Mouse (Mus musculus): ENCODE measurements around the gene Nudt13. TPM values are rescaled to one million over a fixed set of nuclear protein-coding genes. Genes with fewer than 3 reads are reported as not detected.
"Not testable (repeated sequence)": the region's sequence is repeated elsewhere in the genome, so short reads cannot be mapped to it uniquely, and the experiment has no call there.

Gene Nudt13
- total RNA-seq (2017): 10.2 and 24.5 TPM in 2 replicates

DNA sequence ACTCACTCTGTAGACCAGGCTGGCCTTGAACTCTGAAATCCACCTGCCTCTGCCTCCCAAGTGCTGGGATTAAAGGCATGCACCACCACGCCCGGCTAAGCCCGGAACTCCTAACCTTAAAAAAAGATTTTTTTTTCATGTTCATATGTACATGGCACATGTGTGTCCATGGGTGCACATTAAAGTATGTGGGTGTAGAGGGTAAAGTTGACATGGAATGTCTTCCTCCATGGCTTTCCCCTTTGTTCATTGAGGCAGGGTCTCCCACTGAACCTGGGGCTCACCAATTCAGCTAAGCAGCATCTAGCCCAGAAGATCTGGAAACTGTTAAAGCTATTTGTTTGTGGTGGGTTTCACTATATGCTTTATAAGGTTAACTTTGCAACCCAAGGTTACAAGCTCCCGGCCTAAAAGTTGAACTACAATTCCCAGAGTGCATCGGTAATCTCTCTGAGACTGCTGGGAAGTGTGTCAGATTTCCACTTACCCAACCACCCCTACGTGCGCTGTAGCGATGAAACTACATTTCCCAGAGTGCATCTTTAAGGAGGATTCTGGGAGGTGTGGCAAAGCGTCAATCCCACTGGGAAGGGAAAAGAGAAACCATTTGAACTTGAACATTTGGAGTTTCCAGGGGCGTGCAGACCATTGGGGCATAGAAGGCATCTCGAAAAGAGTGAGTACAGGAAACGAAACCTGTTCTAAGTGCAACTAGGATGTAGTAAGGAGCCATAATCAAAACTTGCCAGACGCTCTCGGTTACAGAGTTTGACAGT lies at the start of gene Nudt13:
Gene Nudt13, plus strand, starts transcription at position 581 of the 776 bp plus-strand sequence.
- peak; percentile 99 to 100 for ATAC-seq (replicated peaks in 1 of 2; ENCODE audit: insufficient read depth in 1 of 2, low FRiP score in 2 of 2, low TSS enrichment in 1 of 2, low read depth in 1 of 2, poor library complexity in 2 of 2, severe bottlenecking in 2 of 2)

GRCm38 (mm10) chr14:20245318-20245717 lies 49.2 kb upstream of the Nudt13 start:
- ATAC-seq (replicated peaks in 1 of 2; ENCODE audit: insufficient read depth in 1 of 2, low FRiP score in 2 of 2, low TSS enrichment in 1 of 2, low read depth in 1 of 2, poor library complexity in 2 of 2, severe bottlenecking in 2 of 2): no peak

DNA sequence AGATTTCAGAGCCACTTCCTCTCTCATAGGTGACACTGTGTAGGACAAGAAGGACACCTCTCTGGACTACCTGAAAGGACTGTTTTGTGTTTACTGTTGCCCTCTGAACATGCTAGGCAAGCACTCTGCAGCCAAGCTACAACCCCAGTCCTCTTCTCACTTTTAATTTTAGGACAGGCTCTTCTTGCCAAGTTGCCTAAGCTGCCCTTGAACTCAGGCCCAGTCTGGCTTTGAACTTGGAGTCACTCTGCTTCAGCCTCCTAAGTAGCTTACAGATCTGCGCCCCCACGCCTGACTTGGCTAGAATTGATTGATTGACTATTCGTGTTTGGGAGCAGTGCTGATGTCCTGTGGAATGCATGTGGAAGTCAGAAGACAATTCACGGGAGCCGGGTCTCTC lies 48.6 kb upstream of the Nudt13 start:
- ATAC-seq (replicated peaks in 1 of 2; ENCODE audit: insufficient read depth in 1 of 2, low FRiP score in 2 of 2, low TSS enrichment in 1 of 2, low read depth in 1 of 2, poor library complexity in 2 of 2, severe bottlenecking in 2 of 2): no peak

GRCm38 (mm10) chr14:20246811-20247266 lies 47.7 kb upstream of the Nudt13 start:
- ATAC-seq (replicated peaks in 1 of 2; ENCODE audit: insufficient read depth in 1 of 2, low FRiP score in 2 of 2, low TSS enrichment in 1 of 2, low read depth in 1 of 2, poor library complexity in 2 of 2, severe bottlenecking in 2 of 2): no peak

- ATAC-seq (replicated peaks in 1 of 2; ENCODE audit: insufficient read depth in 1 of 2, low FRiP score in 2 of 2, low TSS enrichment in 1 of 2, low read depth in 1 of 2, poor library complexity in 2 of 2, severe bottlenecking in 2 of 2): peak in 1 of 2 experiments; percentile 43; a peak in 1 of 4 replicates
Observed at GRCm38 (mm10) chr14:20248001-20248400, 46.5 kb upstream of the Nudt13 start.

- no peak for ATAC-seq (replicated peaks in 1 of 2; ENCODE audit: insufficient read depth in 1 of 2, low FRiP score in 2 of 2, low TSS enrichment in 1 of 2, low read depth in 1 of 2, poor library complexity in 2 of 2, severe bottlenecking in 2 of 2)
Observed at GRCm38 (mm10) chr14:20250237-20251171, 44.0 kb upstream of the Nudt13 start.

DNA sequence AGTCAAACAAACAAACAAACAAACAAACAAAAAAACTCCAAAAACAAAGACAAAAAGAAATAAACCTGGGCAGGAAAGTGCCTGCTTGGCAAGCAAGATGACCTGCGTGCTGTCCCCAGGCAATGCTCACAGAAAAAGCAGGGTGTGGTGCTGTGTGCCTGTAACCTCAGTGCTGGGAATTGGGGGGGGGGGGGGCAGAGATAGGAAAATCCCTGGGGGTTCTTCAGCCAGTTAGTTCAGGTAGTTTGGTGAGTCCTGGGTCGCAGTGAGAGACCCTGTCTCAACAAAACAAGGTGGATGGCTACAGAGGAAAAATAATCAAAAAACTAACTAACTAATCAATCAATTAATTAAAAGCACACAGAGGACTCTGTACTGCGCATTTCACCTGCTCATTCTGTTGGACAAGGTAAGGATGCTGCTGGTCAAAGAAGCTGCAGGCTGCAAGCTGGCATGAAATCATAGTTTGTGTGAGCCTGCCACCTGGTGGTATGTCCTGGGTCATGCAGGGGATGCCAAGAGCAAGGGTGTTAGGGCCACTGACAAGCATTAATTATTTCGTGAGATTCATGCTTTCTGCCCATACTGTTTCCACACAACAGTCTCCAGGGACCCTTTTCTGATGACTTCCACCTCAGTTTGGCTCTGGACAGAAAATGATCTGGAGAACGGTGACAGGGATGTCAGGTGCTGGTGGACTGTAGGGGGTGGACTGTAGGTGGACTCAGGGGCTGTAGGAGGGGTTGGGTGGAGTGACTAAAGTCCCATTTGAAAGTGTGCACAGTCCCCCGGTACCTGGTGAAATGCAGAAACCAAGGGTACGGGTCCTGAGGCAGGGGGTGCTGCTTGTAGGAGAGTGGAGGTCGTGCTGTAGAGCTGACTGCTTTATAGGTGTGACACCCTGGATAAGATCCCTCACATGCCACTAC lies 36.0 kb upstream of the Nudt13 start:
- peak; percentile 69 to 84; a peak in 3 of 4 replicates for ATAC-seq (replicated peaks in 1 of 2; ENCODE audit: insufficient read depth in 1 of 2, low FRiP score in 2 of 2, low TSS enrichment in 1 of 2, low read depth in 1 of 2, poor library complexity in 2 of 2, severe bottlenecking in 2 of 2)

DNA sequence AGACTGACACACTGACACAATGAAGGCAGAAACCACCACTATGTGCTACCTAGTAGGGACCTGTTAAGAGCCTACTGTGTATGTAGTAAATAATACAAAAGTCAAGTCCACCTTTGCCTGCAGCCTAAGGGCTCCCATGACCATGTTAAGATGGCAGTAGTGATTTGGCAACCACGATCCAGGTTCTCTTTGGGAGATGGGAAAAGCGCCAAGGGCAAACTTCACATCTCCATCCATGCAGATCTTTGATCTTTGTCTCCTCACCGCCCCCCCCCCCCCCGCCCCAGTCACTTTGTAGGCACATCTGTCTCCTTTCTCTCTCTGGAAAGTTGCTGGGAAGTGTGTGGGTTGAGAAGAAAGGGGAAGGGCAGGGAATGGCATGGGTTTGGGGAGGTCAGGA lies 32.2 kb upstream of the Nudt13 start:
- no peak for ATAC-seq (replicated peaks in 1 of 2; ENCODE audit: insufficient read depth in 1 of 2, low FRiP score in 2 of 2, low TSS enrichment in 1 of 2, low read depth in 1 of 2, poor library complexity in 2 of 2, severe bottlenecking in 2 of 2)

- ATAC-seq (replicated peaks in 1 of 2; ENCODE audit: insufficient read depth in 1 of 2, low FRiP score in 2 of 2, low TSS enrichment in 1 of 2, low read depth in 1 of 2, poor library complexity in 2 of 2, severe bottlenecking in 2 of 2): no peak
Observed at GRCm38 (mm10) chr14:20268421-20268820, 26.1 kb upstream of the Nudt13 start.

GRCm38 (mm10) chr14:20269082-20269809 lies 25.3 kb upstream of the Nudt13 start, which contains the start of gene Kcnk16:
Gene Kcnk16 (minus strand): TSS chr14:20269199.
- no peak for ATAC-seq (replicated peaks in 1 of 2; ENCODE audit: insufficient read depth in 1 of 2, low FRiP score in 2 of 2, low TSS enrichment in 1 of 2, low read depth in 1 of 2, poor library complexity in 2 of 2, severe bottlenecking in 2 of 2)

DNA sequence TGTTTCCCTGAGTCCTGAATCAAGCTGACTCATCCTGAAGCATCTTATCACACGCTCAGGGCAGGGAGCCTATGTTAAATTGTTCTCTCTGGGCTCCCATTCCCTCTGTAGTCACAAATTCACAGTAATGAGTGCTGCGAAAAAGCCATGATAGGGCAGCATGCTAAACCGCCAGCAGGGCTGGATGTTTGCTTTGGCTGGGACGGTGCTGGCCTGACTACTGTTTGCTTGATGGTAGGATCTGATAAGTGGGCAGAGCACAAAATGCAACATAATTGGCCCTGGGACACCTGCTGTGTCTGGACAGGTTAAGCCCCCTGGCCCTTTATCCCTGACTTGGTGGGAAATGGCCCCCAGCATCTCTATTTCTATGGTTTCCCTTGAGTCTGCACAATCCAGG lies 3.1 kb upstream of the Nudt13 start:
- no peak for ATAC-seq (replicated peaks in 1 of 2; ENCODE audit: insufficient read depth in 1 of 2, low FRiP score in 2 of 2, low TSS enrichment in 1 of 2, low read depth in 1 of 2, poor library complexity in 2 of 2, severe bottlenecking in 2 of 2)

- ATAC-seq (replicated peaks in 1 of 2; ENCODE audit: insufficient read depth in 1 of 2, low FRiP score in 2 of 2, low TSS enrichment in 1 of 2, low read depth in 1 of 2, poor library complexity in 2 of 2, severe bottlenecking in 2 of 2): no peak
Observed at GRCm38 (mm10) chr14:20294947-20295346, 450 bp downstream of the Nudt13 start.

- no peak for ATAC-seq (replicated peaks in 1 of 2; ENCODE audit: insufficient read depth in 1 of 2, low FRiP score in 2 of 2, low TSS enrichment in 1 of 2, low read depth in 1 of 2, poor library complexity in 2 of 2, severe bottlenecking in 2 of 2)
Observed at GRCm38 (mm10) chr14:20297616-20298015, 3.1 kb downstream of the Nudt13 start.

DNA sequence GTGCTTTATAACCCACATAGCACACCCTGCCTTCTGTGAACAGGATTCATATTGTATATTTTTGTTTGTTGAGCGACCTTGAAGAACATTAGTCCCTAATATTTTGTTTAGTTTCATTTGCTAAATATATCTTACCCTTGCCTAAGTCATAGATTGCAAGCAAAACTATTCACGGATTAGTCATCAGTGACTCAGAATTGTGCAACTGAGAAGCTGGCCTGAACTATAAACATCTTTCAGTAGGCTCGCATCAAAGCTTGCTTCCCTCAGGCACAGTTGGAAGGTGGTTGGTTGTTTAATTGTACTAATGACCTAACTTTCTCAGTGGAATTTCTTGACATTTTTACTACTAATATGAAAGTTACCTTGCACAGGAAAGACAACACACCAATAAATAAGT lies 3.6 kb downstream of the Nudt13 start:
- ATAC-seq (replicated peaks in 1 of 2; ENCODE audit: insufficient read depth in 1 of 2, low FRiP score in 2 of 2, low TSS enrichment in 1 of 2, low read depth in 1 of 2, poor library complexity in 2 of 2, severe bottlenecking in 2 of 2): no peak

DNA sequence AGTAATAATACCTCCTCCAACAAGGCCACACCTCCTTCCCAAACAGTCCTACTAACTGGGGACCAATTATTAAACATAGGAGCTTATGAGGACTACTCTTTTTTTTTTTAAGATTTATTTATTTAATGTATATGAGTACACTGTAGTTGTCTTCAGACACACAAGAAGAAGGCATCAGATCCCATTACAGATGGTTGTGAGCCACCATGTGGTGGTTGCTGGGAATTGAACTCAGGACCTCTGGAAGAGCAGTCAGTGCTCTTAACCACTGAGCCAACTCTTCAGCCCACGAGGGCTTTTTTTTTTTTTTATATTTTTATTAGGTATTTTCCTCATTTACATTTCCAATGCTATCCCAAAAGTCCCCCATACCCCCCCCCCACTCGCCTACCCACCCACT lies 10.6 kb downstream of the Nudt13 start:
- ATAC-seq (replicated peaks in 1 of 2; ENCODE audit: insufficient read depth in 1 of 2, low FRiP score in 2 of 2, low TSS enrichment in 1 of 2, low read depth in 1 of 2, poor library complexity in 2 of 2, severe bottlenecking in 2 of 2): not testable (repeated sequence)

- ATAC-seq (replicated peaks in 1 of 2; ENCODE audit: insufficient read depth in 1 of 2, low FRiP score in 2 of 2, low TSS enrichment in 1 of 2, low read depth in 1 of 2, poor library complexity in 2 of 2, severe bottlenecking in 2 of 2): no peak
Observed at GRCm38 (mm10) chr14:20315137-20315536, 20.6 kb downstream of the Nudt13 start.
